Comparison of ENCODE assay signal across 17 mouse cellular contexts in the genomic region with DNA sequence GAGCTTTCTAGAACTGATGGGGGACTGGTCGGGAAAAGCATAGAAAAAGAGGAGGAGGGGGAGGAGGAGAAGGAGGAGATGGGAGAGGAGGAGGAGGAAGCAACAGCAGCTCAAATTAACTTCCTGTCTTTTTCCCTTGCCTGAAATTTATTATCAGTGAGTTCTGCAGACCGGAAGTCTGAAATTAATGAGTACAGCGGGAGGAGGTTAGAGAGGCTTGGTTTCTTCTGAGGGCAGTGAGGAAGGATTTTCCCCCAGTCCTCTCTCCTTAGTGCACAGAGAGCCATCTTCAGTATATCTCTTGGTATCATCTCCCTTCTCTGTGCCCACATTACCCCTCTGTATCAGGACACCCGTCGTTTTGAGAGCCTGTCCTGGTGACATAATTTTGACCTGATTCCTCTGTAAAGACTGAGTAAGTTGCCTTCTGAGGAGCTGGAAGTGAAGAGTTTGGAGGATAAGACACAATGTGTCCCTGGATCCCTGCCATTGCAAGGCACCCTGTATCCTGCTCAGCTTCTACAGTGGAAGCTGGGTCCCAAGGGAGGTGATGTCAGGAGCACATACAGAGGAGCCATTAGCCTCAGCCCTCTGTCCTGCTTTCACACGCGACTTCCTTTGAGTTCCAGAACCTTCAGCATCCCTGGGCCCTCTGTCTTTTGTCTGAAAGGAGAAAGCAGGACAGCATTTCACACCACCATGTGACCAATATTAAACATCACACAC. TPM values are rescaled to one million over a fixed set of nuclear protein-coding genes. Genes with fewer than 3 reads are reported as not detected.
A peak's percentile ranks its signal among the peaks of the same experiment; 100 is the strongest.
DNase-seq lines count a peak whose midpoint lies in the region; ATAC-seq and TF ChIP-seq lines count a peak whose summit lies in the region.
"Had no signal": no experiment of that assay in that cellular context is flagged by ENCODE, and none has a peak within 500 bp of the region (broad histone marks: within the 10 kb centered on the region; RNA-seq: fewer than 3 reads in every experiment).

No protein-coding gene starts in this region.

- no peak for ATAC-seq in heart, embryonic 11.5 days (replicated peaks; ENCODE audit: insufficient number of reproducible peaks, low FRiP score, low TSS enrichment)
- no peak for ATAC-seq in kidney, postnatal 0 days (replicated peaks; ENCODE audit: low FRiP score, low read depth)
- ATAC-seq: hindbrain, embryonic 16.5 days; midbrain, embryonic 16.5 days had no signal

- H3K4me2 ChIP-seq in heart, embryonic 11.5 days: peak overlapping the region; percentile 19; the same call in 1 of the 2 replicates
- H3K4me2 ChIP-seq in kidney, postnatal 0 days (ENCODE audit: low read length): no peak overlapping the region
- H3K4me2 ChIP-seq: embryonic facial prominence, embryonic 13.5 days had no signal

- no peak for DNase-seq in heart, postnatal 25 days (ENCODE audit: low spot score)
- peak; percentile 45 for DNase-seq in lung, postnatal 10 days
- no peak for DNase-seq in lung, adult 2 months
- DNase-seq in kidney, postnatal 0 days (ENCODE audit: low spot score): peak; percentile 89
- DNase-seq in cerebellum, postnatal 4 days (ENCODE audit: low spot score in 2 of 2): no peak
- no peak for DNase-seq in embryo, embryonic 10.5 days (ENCODE audit: low spot score)
- DNase-seq: cerebellum, adult 11 months; cerebellum, postnatal 25 days; right cerebral cortex, postnatal 25 days had no signal

- peak overlapping the region; percentile 28; the same call in 1 of the 2 replicates for H3K9ac ChIP-seq in heart, embryonic 11.5 days (ENCODE audit: low read depth, low read length)
- H3K9ac ChIP-seq in kidney, postnatal 0 days (ENCODE audit: low read depth, low read length): no peak overlapping the region
- H3K9ac ChIP-seq: embryonic facial prominence, embryonic 13.5 days; liver, embryonic 14.5 days had no signal

- H3K4me3 ChIP-seq in heart, embryonic 11.5 days (ENCODE audit: low read depth, low read length): no peak overlapping the region
- no peak overlapping the region for H3K4me3 ChIP-seq in lung, adult 2 months (replicated peaks; ENCODE audit: extremely low read depth, low read depth, low read length)
- no peak overlapping the region for H3K4me3 ChIP-seq in kidney, postnatal 0 days (replicated peaks; ENCODE audit: low read depth, low read length)
- H3K4me3 ChIP-seq: embryonic facial prominence, embryonic 13.5 days; forebrain, embryonic 10.5 days; limb, embryonic 10.5 days; megakaryocyte, embryonic 14.5 days had no signal

- WGBS in heart, embryonic 11.5 days (ENCODE audit: insufficient replicate concordance): 49% methylated on average over 7 of the region's 7 CpGs
- 31% methylated on average over 7 of the region's 7 CpGs for WGBS in lung, adult 2 months
- WGBS in kidney, postnatal 0 days: 26% methylated on average over 7 of the region's 7 CpGs

- intact Hi-C loops in heart, postnatal 25 days (cut with DNase I): loop anchor here (2.0 kb wide), 1 partner anchor 18 kb away; a partner anchor contains a TSS

- H3K9me3 ChIP-seq in heart, embryonic 11.5 days (replicated peaks; ENCODE audit: control insufficient read depth, low read length): no peaks in the 10 kb centered on the region
- H3K9me3 ChIP-seq in kidney, postnatal 0 days (replicated peaks; ENCODE audit: low read length): no peaks in the 10 kb centered on the region
- H3K9me3 ChIP-seq: embryonic facial prominence, embryonic 13.5 days; forebrain, embryonic 10.5 days; limb, embryonic 10.5 days had no signal

- TF ChIP-seq CTCF in lung, adult 2 months (IDR thresholded peaks at IDR 0.05; ENCODE audit: insufficient read depth, low read length): no peak
- TF ChIP-seq CTCF in kidney, postnatal 0 days (IDR thresholded peaks at IDR 0.05; ENCODE audit: low read depth): no peak

- H3K27ac ChIP-seq in heart, embryonic 11.5 days (ENCODE audit: low read depth, low read length): peak overlapping the region; percentile 78
- peak overlapping the region; percentile 73; the same call in 1 of the 2 replicates for H3K27ac ChIP-seq in kidney, postnatal 0 days
- H3K27ac ChIP-seq: embryonic facial prominence, embryonic 13.5 days; forebrain, embryonic 10.5 days; limb, embryonic 10.5 days; liver, embryonic 14.5 days had no signal

- H3K36me3 ChIP-seq in heart, embryonic 11.5 days (ENCODE audit: control insufficient read depth, insufficient read depth, low read length): no peaks in the 10 kb centered on the region
- no peaks in the 10 kb centered on the region for H3K36me3 ChIP-seq in kidney, postnatal 0 days (ENCODE audit: insufficient read depth, low read length)
- H3K36me3 ChIP-seq: embryonic facial prominence, embryonic 13.5 days; forebrain, embryonic 10.5 days; limb, embryonic 10.5 days had no signal

- peaks cover 53% of the 10 kb centered on the region for H3K4me1 ChIP-seq in heart, embryonic 11.5 days (ENCODE audit: control insufficient read depth, insufficient read depth, low read length)
- no peaks in the 10 kb centered on the region; the same call in 1 of the 2 replicates for H3K4me1 ChIP-seq in lung, adult 2 months (ENCODE audit: control insufficient read depth, insufficient read depth, low read length)
- H3K4me1 ChIP-seq in kidney, postnatal 0 days (replicated peaks; ENCODE audit: insufficient read depth, low read length): peaks cover 7% of the 10 kb centered on the region; the same call in 1 of the 2 replicates
- H3K4me1 ChIP-seq: embryonic facial prominence, embryonic 13.5 days; forebrain, embryonic 10.5 days had no signal

- no peaks in the 10 kb centered on the region for H3K27me3 ChIP-seq in heart, embryonic 11.5 days (ENCODE audit: control insufficient read depth, insufficient read depth, low read length)
- no peaks in the 10 kb centered on the region for H3K27me3 ChIP-seq in kidney, postnatal 0 days (ENCODE audit: insufficient read depth, low read length)
- H3K27me3 ChIP-seq: embryonic facial prominence, embryonic 13.5 days had no signal

- TF ChIP-seq POLR2A in lung, adult 2 months (IDR thresholded peaks at IDR 0.05; ENCODE audit: borderline replicate concordance, extremely low read depth, low read depth, low read length): no peak

RNA-seq across cellular contexts. Expression of a gene that starts 19.1 kb away (rescaled TPM):
- 46.0 and 64.7 TPM in 2 replicates for polyA plus RNA-seq in heart, embryonic 11.5 days (2014; fragmentation: Nextera tagmentation; extraction: Ambion mirVana)
- 10 to 100 TPM; 37.4 to 44.3 TPM for total RNA-seq in heart, postnatal 25 days (2021)
- 1.6 and 2.7 TPM in 2 replicates for polyA plus RNA-seq in lung, adult 2 months (2012; rRNA removed)
- polyA plus RNA-seq in kidney, postnatal 0 days (2015; fragmentation: Nextera tagmentation; extraction: Ambion mirVana): 11.5 and 14.6 TPM in 2 replicates

Comparison
In these comparisons a context has a peak if more than half of its experiments do, and no peak if none do; other contexts are left out.
1. DNase-seq: peak in lung, postnatal 10 days (single experiment) and kidney, postnatal 0 days (single experiment); none in heart, postnatal 25 days (single experiment), lung, adult 2 months (single experiment), cerebellum, postnatal 4 days (0 of 2) and embryo, embryonic 10.5 days (single experiment).